Mouse (Mus musculus): ENCODE measurements at regions not wholly inside any gene's neighbourhood (a gene's known extent, or its start where the extent isn't known, plus 50 kb on each side); places are given as distances from the start of the nearest gene placed in this dataset.

DNA sequence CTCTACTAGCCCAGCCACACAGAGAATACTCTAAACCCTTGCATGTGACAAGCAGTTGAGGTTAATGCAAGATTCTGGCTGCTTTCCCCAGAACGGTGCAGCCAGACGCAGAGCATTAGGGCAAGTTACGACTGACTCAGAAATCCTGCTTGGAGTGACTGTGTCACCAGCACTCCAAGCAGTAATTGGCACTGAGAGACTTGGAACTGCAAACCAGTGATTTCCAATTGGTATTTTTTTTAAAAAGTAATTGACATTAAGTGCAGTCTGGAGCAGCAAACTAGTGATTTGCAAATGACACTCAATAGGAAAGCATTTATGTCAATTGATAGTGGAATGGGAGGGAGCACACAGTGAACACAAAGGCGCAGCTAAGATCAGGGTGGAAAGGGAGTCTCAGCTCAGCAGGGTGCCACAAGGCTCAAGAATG is 318.1 kb upstream of the Hs6st1 start:
- H3K9me3 ChIP-seq (replicated peaks; ENCODE audit: insufficient read depth, low read length) = no peaks in the 10 kb centered on the region
- no peak for DNase-seq (ENCODE audit: low read depth, low spot score)
- no peak overlapping the region for H3K4me3 ChIP-seq (ENCODE audit: control insufficient read depth in 1 of 2, insufficient read depth in 1 of 2, low read depth in 2 of 2, low read length in 2 of 2)
- H3K27me3 ChIP-seq (ENCODE audit: control insufficient read depth in 1 of 2, insufficient read depth in 2 of 2, low read length in 2 of 2) = no peaks in the 10 kb centered on the region; a peak in 1 of 4 replicates
- no peak overlapping the region for H3K27ac ChIP-seq (ENCODE audit: control insufficient read depth, low read depth, low read length)
- no peak overlapping the region for H3K9ac ChIP-seq (ENCODE audit: control insufficient read depth, low read depth, low read length, poor library complexity, severe bottlenecking)
- no peaks in the 10 kb centered on the region for H3K36me3 ChIP-seq (ENCODE audit: control insufficient read depth in 1 of 2, insufficient read depth in 2 of 2, low read length in 2 of 2)
- H3K79me2 ChIP-seq (ENCODE audit: control insufficient read depth, insufficient read depth, low read length, poor library complexity) = no peaks in the 10 kb centered on the region
- H3K4me1 ChIP-seq (ENCODE audit: control insufficient read depth in 1 of 2, insufficient read depth in 2 of 2, low read length in 2 of 2) = no peaks in the 10 kb centered on the region
- TF ChIP-seq MAZ (IDR thresholded peaks at IDR 0.05; ENCODE audit: low read depth, low read length) (no peak), TAL1 (IDR thresholded peaks at IDR 0.05; ENCODE audit: low read length) (no peak), USF2 (IDR thresholded peaks at IDR 0.05; ENCODE audit: borderline replicate concordance in 1 of 2, insufficient read depth in 1 of 2, low read depth in 1 of 2, low read length in 2 of 2) (no peak), CHD1 (IDR thresholded peaks at IDR 0.05; ENCODE audit: low read depth, low read length) (no peak), RCOR1 (IDR thresholded peaks at IDR 0.05; ENCODE audit: low read depth, low read length) (no peak), ELF1 (IDR thresholded peaks at IDR 0.05; ENCODE audit: low read depth, low read length) (no peak), MAX (IDR thresholded peaks at IDR 0.05; ENCODE audit: low read length) (no peak), ZC3H11A (IDR thresholded peaks at IDR 0.05; ENCODE audit: low read depth, low read length) (no peak), NRF1 (IDR thresholded peaks at IDR 0.05; ENCODE audit: insufficient read depth, low read depth, low read length, poor library complexity, severe bottlenecking) (no peak), POLR2AphosphoS5 (IDR thresholded peaks at IDR 0.05; ENCODE audit: borderline replicate concordance, low read depth, low read length) (no peak), BHLHE40 (IDR thresholded peaks at IDR 0.05; ENCODE audit: borderline replicate concordance, low read depth, low read length) (no peak), SIN3A (IDR thresholded peaks at IDR 0.05; ENCODE audit: low read length) (no peak), MEF2A (IDR thresholded peaks at IDR 0.05; ENCODE audit: extremely low read depth, insufficient replicate concordance, low read depth, low read length, poor library complexity, severe bottlenecking) (no peak), UBTF (IDR thresholded peaks at IDR 0.05; ENCODE audit: borderline replicate concordance, insufficient read depth, low read depth, low read length) (no peak), GATA1 (IDR thresholded peaks at IDR 0.05; ENCODE audit: low read depth, low read length) (no peak), ZKSCAN1 (IDR thresholded peaks at IDR 0.05; ENCODE audit: low read depth, low read length) (no peak), POLR2A (IDR thresholded peaks at IDR 0.05; ENCODE audit: control insufficient read depth in 1 of 2, insufficient read depth in 1 of 2, low read depth in 1 of 2, low read length in 2 of 2, poor library complexity in 1 of 2) (no peak), TCF12 (IDR thresholded peaks at IDR 0.05; ENCODE audit: low read depth, low read length) (no peak), GABPA (IDR thresholded peaks at IDR 0.05; ENCODE audit: low read depth, low read length) (no peak)

GRCm38 (mm10) chr1:35752636-35753035 is 315.6 kb upstream of the Hs6st1 start:
- Histone ChIP-seq H3K4me3 (ENCODE audit: control insufficient read depth in 1 of 2, insufficient read depth in 1 of 2, low read depth in 2 of 2, low read length in 2 of 2) (no peak overlapping the region), H3K27ac (ENCODE audit: control insufficient read depth, low read depth, low read length) (no peak overlapping the region), H3K27me3 (ENCODE audit: control insufficient read depth in 1 of 2, insufficient read depth in 2 of 2, low read length in 2 of 2) (no peaks in the 10 kb centered on the region; a peak in 1 of 4 replicates), H3K9me3 (replicated peaks; ENCODE audit: insufficient read depth, low read length) (no peaks in the 10 kb centered on the region), H3K9ac (ENCODE audit: control insufficient read depth, low read depth, low read length, poor library complexity, severe bottlenecking) (no peak overlapping the region), H3K4me1 (ENCODE audit: control insufficient read depth in 1 of 2, insufficient read depth in 2 of 2, low read length in 2 of 2) (no peaks in the 10 kb centered on the region), H3K79me2 (ENCODE audit: control insufficient read depth, insufficient read depth, low read length, poor library complexity) (no peaks in the 10 kb centered on the region), H3K36me3 (ENCODE audit: control insufficient read depth in 1 of 2, insufficient read depth in 2 of 2, low read length in 2 of 2) (no peaks in the 10 kb centered on the region)
- DNase-seq (ENCODE audit: low read depth, low spot score) = no peak
- TF ChIP-seq RAD21 (IDR thresholded peaks at IDR 0.05; ENCODE audit: low read depth, low read length) (no peak), ZKSCAN1 (IDR thresholded peaks at IDR 0.05; ENCODE audit: low read depth, low read length) (no peak), ZMIZ1 (IDR thresholded peaks at IDR 0.05; ENCODE audit: low read depth, low read length) (no peak), USF1 (IDR thresholded peaks at IDR 0.05; ENCODE audit: low read depth, low read length) (no peak), MAZ (IDR thresholded peaks at IDR 0.05; ENCODE audit: low read depth, low read length) (no peak), MYB (IDR thresholded peaks at IDR 0.05; ENCODE audit: low read depth, low read length) (no peak), MAFK (IDR thresholded peaks at IDR 0.05; ENCODE audit: borderline replicate concordance, low read depth, low read length) (no peak)
